Mouse (Mus musculus) testis, adult 2 months (tissue): ENCODE measurements around the gene Iqcj.

Experiments
- CTCF ChIP-seq: fragments of 200-500 bp; IDR thresholded peaks from 2 replicates; pipeline ENCODE4 v1.5.1; 2012; ENCODE audit warnings: low read depth, mild to moderate bottlenecking, inconsistent platforms, low read length, moderate library complexity; ENCODE audit not compliant: control insufficient read depth, insufficient read depth, insufficient replicate concordance
- POLR2A ChIP-seq: fragments of 200-500 bp; IDR thresholded peaks from 2 replicates; pipeline ENCODE4 v1.6.1; 2012; ENCODE audit warnings: low read depth, mild to moderate bottlenecking, inconsistent platforms, low read length, moderate library complexity; ENCODE audit not compliant: control insufficient read depth

- TF ChIP-seq CTCF (no peak), POLR2A (no peak)
Observed at GRCm38 (mm10) chr3:67886176-67886575, 5.8 kb upstream of the Iqcj start.
